Mouse (Mus musculus) heart, embryonic 14.5 days (tissue): ENCODE results near the gene St3gal4. TPM values are rescaled to one million over a fixed set of nuclear protein-coding genes. Genes with fewer than 3 reads are reported as not detected.

Experiments
- ATAC-seq: fragments of 200-750 bp; cut with Nextera tagmentation; 2 replicates; pipeline ENCODE4 v1.8.0; 2017; ENCODE audit warnings: low read depth, moderate TSS enrichment; ENCODE audit not compliant: insufficient number of reproducible peaks, insufficient read depth, low FRiP score
- H3K27ac ChIP-seq, 2 experiments: fragments of 200-500 bp in 1 of 2; fragments of 300-500 bp in 1 of 2; sonication (generic) in 1 of 2; replicated peaks in 1 of 2; 2 replicates each; pipeline ENCODE4 v1.5.1; 2012 to 2014; ENCODE audit warnings: low read depth in 2 of 2, low read length in 2 of 2, control low read depth in 1 of 2, mild to moderate bottlenecking in 1 of 2, mixed read lengths in 1 of 2; ENCODE audit not compliant: control insufficient read depth in 1 of 2, insufficient read depth in 1 of 2
- H3K27me3 ChIP-seq: fragments of 300-500 bp; sonication (generic); 2 replicates; pipeline ENCODE4 v1.6.1; 2014; ENCODE audit warnings: mild to moderate bottlenecking, low read length, control low read depth; ENCODE audit not compliant: control insufficient read depth, insufficient read depth
- H3K36me3 ChIP-seq: fragments of 300-500 bp; sonication (generic); 2 replicates; pipeline ENCODE4 v1.6.1; 2014; ENCODE audit warnings: mild to moderate bottlenecking, control low read depth, low read length, mixed read lengths; ENCODE audit not compliant: control insufficient read depth, insufficient read depth
- H3K4me1 ChIP-seq, 2 experiments: fragments of 200-500 bp in 1 of 2; fragments of 300-500 bp in 1 of 2; sonication (generic) in 1 of 2; 2 replicates each; pipeline ENCODE4 v1.6.1; 2012 to 2014; ENCODE audit warnings: low read length in 2 of 2, control low read depth in 1 of 2, mixed read lengths in 1 of 2; ENCODE audit not compliant: control insufficient read depth in 2 of 2, insufficient read depth in 2 of 2
- H3K4me2 ChIP-seq: fragments of 300-500 bp; sonication (generic); 2 replicates; pipeline ENCODE4 v1.6.1; 2014; ENCODE audit warnings: mild to moderate bottlenecking, low read length
- H3K4me3 ChIP-seq, 2 experiments: fragments of 200-500 bp in 1 of 2; fragments of 300-500 bp in 1 of 2; sonication (generic) in 1 of 2; 2 replicates each; pipeline ENCODE4 v1.5.1; 2012 to 2014; ENCODE audit warnings: low read length in 2 of 2, mild to moderate bottlenecking in 2 of 2, control low read depth in 1 of 2, low read depth in 1 of 2, moderate library complexity in 1 of 2; ENCODE audit not compliant: control insufficient read depth in 1 of 2, insufficient read depth in 1 of 2
- H3K9ac ChIP-seq: fragments of 300-500 bp; sonication (generic); 2 replicates; pipeline ENCODE4 v1.6.1; 2014; ENCODE audit warnings: mild to moderate bottlenecking, low read length
- H3K9me3 ChIP-seq: fragments of 300-500 bp; sonication (generic); 2 replicates; pipeline ENCODE4 v1.6.1; 2016; ENCODE audit warnings: low read length, control low read depth; ENCODE audit not compliant: control insufficient read depth
- WGBS: fragments of 180-500 bp; shearing (Covaris S2); extraction: QIAGEN DNeasy Blood & Tissue Kit; methylation state at CpG from one replicate; pipeline ENCODE4 v1.1.7; 2014; 5-methylcytosine and 5-hydroxymethylcytosine counted together
- polyA plus RNA-seq: library from polyadenylated mRNA; unstranded; fragments of >200 nt; fragmentation: Nextera tagmentation; extraction: Ambion mirVana; gene quantifications from 2 replicates; pipeline ENCODE4 v1.2.1, GENCODE M21; 2014

St3gal4 gene
- polyA plus RNA-seq, 1 experiment from 2014 or later: 22.9 TPM

- H3K4me1 ChIP-seq: peaks cover 24 to 25% of the 10 kb centered on the region in 2 experiments
- H3K4me2 ChIP-seq: no peak overlapping the region
- no peak overlapping the region for H3K27ac ChIP-seq
- H3K36me3 ChIP-seq: 0 out of 2 replicates have a peak, but pooled peaks cover 4% of the 10 kb centered on the region
- no peak overlapping the region for H3K9ac ChIP-seq
- H3K4me3 ChIP-seq: no peak overlapping the region
- H3K27me3 ChIP-seq: no peaks in the 10 kb centered on the region
- 38% methylated on average over 4 of the region's 4 CpGs for WGBS
- no peaks in the 10 kb centered on the region for H3K9me3 ChIP-seq
- no peak for ATAC-seq
Measured at GRCm38 (mm10) chr9:35104711-35105110, 14.4 kb downstream of the St3gal4 start.

GRCm38 (mm10) chr9:35098762-35099161 lies 20.3 kb downstream of the St3gal4 start:
- no peaks in the 10 kb centered on the region for H3K27me3 ChIP-seq
- WGBS: 76% methylated on average over 4 of the region's 4 CpGs
- no peak for ATAC-seq

GRCm38 (mm10) chr9:35097901-35098300 lies 21.2 kb downstream of the St3gal4 start:
- H3K4me3 ChIP-seq: no peak overlapping the region
- H3K27ac ChIP-seq: no peak overlapping the region
- H3K9me3 ChIP-seq: no peaks in the 10 kb centered on the region
- peaks cover 2 to 11% of the 10 kb centered on the region in 2 experiments; a peak in 2 of 4 replicates for H3K4me1 ChIP-seq
- 37% methylated on average over 4 of the region's 4 CpGs for WGBS
- no peaks in the 10 kb centered on the region for H3K27me3 ChIP-seq
- H3K4me2 ChIP-seq: no peak overlapping the region
- ATAC-seq: no peak
- 0 out of 2 replicates have a peak, but pooled peaks cover 4% of the 10 kb centered on the region for H3K36me3 ChIP-seq
- no peak overlapping the region for H3K9ac ChIP-seq

More at GRCm38 (mm10) chr9:35098762-35099161, 20.3 kb downstream of the St3gal4 start:
- Histone ChIP-seq H3K4me3 (no peak overlapping the region), H3K36me3 (0 out of 2 replicates have a peak, but pooled peaks cover 4% of the 10 kb centered on the region), H3K9ac (no peak overlapping the region), H3K27ac (no peak overlapping the region), H3K9me3 (no peaks in the 10 kb centered on the region), H3K4me1 (peaks cover 2 to 11% of the 10 kb centered on the region in 2 experiments; a peak in 2 of 4 replicates), H3K4me2 (no peak overlapping the region)

- Histone ChIP-seq H3K9ac (no peak overlapping the region), H3K9me3 (no peaks in the 10 kb centered on the region), H3K27me3 (no peaks in the 10 kb centered on the region), H3K4me2 (no peak overlapping the region), H3K4me1 (peaks cover 2 to 11% of the 10 kb centered on the region in 2 experiments; a peak in 2 of 4 replicates), H3K27ac (no peak overlapping the region), H3K4me3 (no peak overlapping the region), H3K36me3 (no peaks in the 10 kb centered on the region)
- WGBS: 77% methylated on average over 1 of the region's 1 CpGs
- ATAC-seq: no peak
Measured at GRCm38 (mm10) chr9:35095726-35096125, 23.3 kb downstream of the St3gal4 start.

- H3K9me3 ChIP-seq: no peaks in the 10 kb centered on the region
- no peaks in the 10 kb centered on the region for H3K27me3 ChIP-seq
- no peaks in the 10 kb centered on the region for H3K36me3 ChIP-seq
- no peak overlapping the region for H3K4me3 ChIP-seq
- no peak for ATAC-seq
- H3K4me1 ChIP-seq: peaks cover 0 to 11% of the 10 kb centered on the region in 2 experiments; a peak in 1 of 4 replicates
- H3K9ac ChIP-seq: no peak overlapping the region
- H3K4me2 ChIP-seq: no peak overlapping the region
- H3K27ac ChIP-seq: no peak overlapping the region
- WGBS: 84% methylated on average over 3 of the region's 3 CpGs
Measured at GRCm38 (mm10) chr9:35093350-35093749, 25.7 kb downstream of the St3gal4 start.

- no peak for ATAC-seq
- no peak overlapping the region for H3K4me3 ChIP-seq
- H3K27me3 ChIP-seq: no peaks in the 10 kb centered on the region
- WGBS: 77% methylated on average over 2 of the region's 2 CpGs
- H3K9ac ChIP-seq: no peak overlapping the region
- H3K4me2 ChIP-seq: no peak overlapping the region
- H3K36me3 ChIP-seq: no peaks in the 10 kb centered on the region
- no peaks in the 10 kb centered on the region for H3K9me3 ChIP-seq
- no peak overlapping the region for H3K27ac ChIP-seq
- peaks cover 0 to 7% of the 10 kb centered on the region in 2 experiments; a peak in 1 of 4 replicates for H3K4me1 ChIP-seq
Measured at GRCm38 (mm10) chr9:35092904-35093303, 26.2 kb downstream of the St3gal4 start.

GRCm38 (mm10) chr9:35061446-35061845 lies 57.6 kb downstream of the St3gal4 start:
- H3K9ac ChIP-seq: no peak overlapping the region
- 53% methylated on average over 2 of the region's 2 CpGs for WGBS
- no peak for ATAC-seq

GRCm38 (mm10) chr9:35059881-35060280 lies 59.2 kb downstream of the St3gal4 start:
- H3K9me3 ChIP-seq: no peaks in the 10 kb centered on the region
- peaks cover 4 to 5% of the 10 kb centered on the region in 2 experiments; a peak in 1 of 4 replicates for H3K4me1 ChIP-seq
- WGBS: 82% methylated on average over 5 of the region's 5 CpGs
- H3K27ac ChIP-seq: no peak overlapping the region
- H3K4me3 ChIP-seq: no peak overlapping the region
- no peak overlapping the region for H3K4me2 ChIP-seq
- no peaks in the 10 kb centered on the region for H3K27me3 ChIP-seq
- H3K9ac ChIP-seq: no peak overlapping the region
- no peak for ATAC-seq
- H3K36me3 ChIP-seq: no peaks in the 10 kb centered on the region

More at GRCm38 (mm10) chr9:35061446-35061845, 57.6 kb downstream of the St3gal4 start:
- H3K36me3 ChIP-seq: no peaks in the 10 kb centered on the region
- H3K4me1 ChIP-seq: peaks cover 4 to 5% of the 10 kb centered on the region in 2 experiments; a peak in 1 of 4 replicates
- no peak overlapping the region for H3K27ac ChIP-seq
- no peaks in the 10 kb centered on the region for H3K9me3 ChIP-seq
- H3K4me3 ChIP-seq: no peak overlapping the region
- no peaks in the 10 kb centered on the region for H3K27me3 ChIP-seq
- H3K4me2 ChIP-seq: no peak overlapping the region
